8 mouse cellular contexts compared by ENCODE assay signal in genomic region chr2:25546811-25547491, GRCm38 (mm10). TPM values are rescaled to one million over a fixed set of nuclear protein-coding genes. Genes with fewer than 3 reads are reported as not detected.
A peak's percentile ranks its signal among the peaks of the same experiment; 100 is the strongest.
DNase-seq lines count a peak whose midpoint lies in the region; ATAC-seq and TF ChIP-seq lines count a peak whose summit lies in the region.

Gene Traf2, minus strand, starts transcription at chr2:25546940.

- H3K4me2 ChIP-seq in forebrain, embryonic 16.5 days (ENCODE audit: low read length): peak within 1 kb of the TSS; percentile 73
- H3K4me2 ChIP-seq in lung, embryonic 14.5 days: peak within 1 kb of the TSS; percentile 88

- peaks cover 5% of the 10 kb centered on the region; the same call in 1 of the 2 replicates for H3K27me3 ChIP-seq in G1E (ENCODE audit: insufficient read depth, low read length)
- no peaks in the 10 kb centered on the region for H3K27me3 ChIP-seq in forebrain, embryonic 16.5 days (replicated peaks; ENCODE audit: control insufficient read depth, insufficient read depth, low read length)
- no peaks in the 10 kb centered on the region for H3K27me3 ChIP-seq in lung, embryonic 14.5 days (ENCODE audit: insufficient read depth, low read length)
- H3K27me3 ChIP-seq in thymus, adult 2 months (ENCODE audit: control insufficient read depth, insufficient read depth, low read length): no peaks in the 10 kb centered on the region

- H3K4me1 ChIP-seq in G1E (ENCODE audit: insufficient read depth, low read depth, low read length): peaks cover 48% of the 10 kb centered on the region
- peaks cover 11% of the 10 kb centered on the region for H3K4me1 ChIP-seq in forebrain, embryonic 16.5 days (replicated peaks; ENCODE audit: control insufficient read depth, insufficient read depth, low read length)
- H3K4me1 ChIP-seq in lung, embryonic 14.5 days (ENCODE audit: insufficient read depth): 0 out of 2 replicates have a peak, but pooled peaks cover 9% of the 10 kb centered on the region
- peaks cover 7% of the 10 kb centered on the region; the same call in 1 of the 2 replicates for H3K4me1 ChIP-seq in olfactory bulb, adult 2 months (ENCODE audit: control insufficient read depth, insufficient read depth, low read length)
- peaks cover 64% of the 10 kb centered on the region for H3K4me1 ChIP-seq in thymus, adult 2 months (replicated peaks; ENCODE audit: control insufficient read depth, insufficient read depth, low read length)

- peaks cover 33% of the 10 kb centered on the region for H3K36me3 ChIP-seq in G1E (replicated peaks)
- no peaks in the 10 kb centered on the region for H3K36me3 ChIP-seq in forebrain, embryonic 16.5 days (ENCODE audit: control insufficient read depth, insufficient read depth)
- H3K36me3 ChIP-seq in lung, embryonic 14.5 days (ENCODE audit: insufficient read depth): 0 out of 2 replicates have a peak, but pooled peaks cover 6% of the 10 kb centered on the region
- H3K36me3 ChIP-seq in thymus, adult 2 months (ENCODE audit: control insufficient read depth, insufficient read depth, low read length): no peaks in the 10 kb centered on the region

- TF ChIP-seq POLR2A in olfactory bulb, adult 2 months (IDR thresholded peaks at IDR 0.05; ENCODE audit: insufficient read depth, low read depth, low read length): peak; percentile 40
- TF ChIP-seq POLR2A in thymus, adult 2 months (IDR thresholded peaks at IDR 0.05; ENCODE audit: control insufficient read depth, extremely low read depth, insufficient read depth, low read length, poor library complexity): peak; percentile 73

- no peaks in the 10 kb centered on the region for H3K9me3 ChIP-seq in G1E (replicated peaks)
- H3K9me3 ChIP-seq in forebrain, embryonic 16.5 days (ENCODE audit: control insufficient read depth, low read length): no peaks in the 10 kb centered on the region
- no peaks in the 10 kb centered on the region for H3K9me3 ChIP-seq in lung, embryonic 14.5 days (ENCODE audit: low read depth, low read length)

- ATAC-seq in G1E (ENCODE audit: extremely low read depth, insufficient number of reproducible peaks, low FRiP score, poor library complexity, severe bottlenecking): peak; percentile 100
- ATAC-seq in forebrain, embryonic 16.5 days: peak; percentile 100
- ATAC-seq in lung, embryonic 14.5 days (ENCODE audit: insufficient read depth): peak; percentile 100

- H3K27ac ChIP-seq in forebrain, embryonic 16.5 days (ENCODE audit: low read length): no peak within 1 kb of the TSS
- peak within 1 kb of the TSS; percentile 83 for H3K27ac ChIP-seq in layer of hippocampus, adult 2 months
- peak within 1 kb of the TSS; percentile 70; the same call in 1 of the 2 replicates for H3K27ac ChIP-seq in lung, embryonic 14.5 days (ENCODE audit: low read depth)
- H3K27ac ChIP-seq in olfactory bulb, adult 2 months (ENCODE audit: insufficient read depth, low read depth, low read length): peak within 1 kb of the TSS; percentile 37
- peak within 1 kb of the TSS; percentile 68 for H3K27ac ChIP-seq in thymus, adult 2 months (ENCODE audit: control insufficient read depth, insufficient read depth, low read length)

- 2% methylated on average over 47 of the region's 48 CpGs for WGBS in forebrain, embryonic 16.5 days
- 3% methylated on average over 48 of the region's 48 CpGs for WGBS in lung, embryonic 14.5 days
- 2% methylated on average over 48 of the region's 48 CpGs for WGBS in olfactory bulb, adult 2 months
- under 1% methylated on average over 48 of the region's 48 CpGs for WGBS in thymus, adult 2 months

- peak within 1 kb of the TSS; percentile 83 for H3K4me3 ChIP-seq in G1E (ENCODE audit: low read depth, low read length)
- H3K4me3 ChIP-seq in forebrain, embryonic 16.5 days (replicated peaks; ENCODE audit: low read length): peak within 1 kb of the TSS; percentile 77
- H3K4me3 ChIP-seq in layer of hippocampus, adult 2 months: peak within 1 kb of the TSS; percentile 69
- H3K4me3 ChIP-seq in lung, embryonic 14.5 days (ENCODE audit: low read depth, low read length): peak within 1 kb of the TSS; percentile 72
- H3K4me3 ChIP-seq in olfactory bulb, adult 2 months (ENCODE audit: insufficient read depth, low read depth, low read length): peak within 1 kb of the TSS; percentile 72
- H3K4me3 ChIP-seq in thymus, adult 2 months (ENCODE audit: control insufficient read depth, insufficient read depth, low read length): peak within 1 kb of the TSS; percentile 68

- DNase-seq in G1E (ENCODE audit: low spot score): peak; percentile 100
- DNase-seq in cerebellum, adult 18-20 months: peak; percentile 97 to 100
- peak; percentile 97 to 99 for DNase-seq in heart, postnatal 36 days
- peak; percentile 98 to 99 for DNase-seq in layer of hippocampus, adult 2 months (ENCODE audit: low spot score in 2 of 2)
- DNase-seq in lung, embryonic 14.5 days: peak; percentile 99
- DNase-seq in thymus, adult 2 months: peak; percentile 99

- intact Hi-C loops in heart, postnatal 36 days (cut with DNase I): no loop called here

- H3K9ac ChIP-seq in forebrain, embryonic 16.5 days (replicated peaks; ENCODE audit: low read depth, low read length): peak within 1 kb of the TSS; percentile 82
- peak within 1 kb of the TSS; percentile 74 for H3K9ac ChIP-seq in lung, embryonic 14.5 days

- no peak for TF ChIP-seq CTCF in G1E (IDR thresholded peaks at IDR 0.05; ENCODE audit: low read depth, low read length)
- no peak for TF ChIP-seq CTCF in layer of hippocampus, adult 2 months (conservative IDR thresholded peaks at IDR 0.05)
- TF ChIP-seq CTCF in lung, embryonic 14.5 days (IDR thresholded peaks at IDR 0.05; ENCODE audit: low read depth): no peak
- TF ChIP-seq CTCF in olfactory bulb, adult 2 months (IDR thresholded peaks at IDR 0.05; ENCODE audit: insufficient read depth, low read depth, low read length): no peak
- 0 out of 2 replicates have a peak, but pooled peaks have one; percentile 63 for TF ChIP-seq CTCF in thymus, adult 2 months (IDR thresholded peaks at IDR 0.05; ENCODE audit: borderline replicate concordance, control insufficient read depth, extremely low read depth, insufficient read depth, low read length, poor library complexity)

RNA-seq across cellular contexts. Expression of gene Traf2, which starts in this region (rescaled TPM):
- total RNA-seq in G1E (2014; fragmentation: Nextera tagmentation) (7.1 and 7.9 TPM in 2 replicates), G1E (2017) (18.1 and 19.1 TPM in 2 replicates)
- 5.4 and 7.8 TPM in 2 replicates for polyA plus RNA-seq in G1E (2012)
- 26.8 and 29.5 TPM in 2 replicates for polyA plus RNA-seq in forebrain, embryonic 16.5 days (2015; fragmentation: Nextera tagmentation; extraction: Ambion mirVana)
- 10 to 100 TPM; 14.3 to 14.6 TPM for total RNA-seq in heart, postnatal 36 days (2021)
- total RNA-seq in layer of hippocampus, adult 2 months (2021): 10 to 100 TPM; 10.9 to 12.0 TPM
- 34.8 and 35.3 TPM in 2 replicates for polyA plus RNA-seq in lung, embryonic 14.5 days (2014; fragmentation: Nextera tagmentation; extraction: Ambion mirVana)
- polyA plus RNA-seq in olfactory bulb, adult 2 months (2012; ENCODE audit: insufficient read depth, insufficient read length, low replicate concordance, missing spikeins): not detected in 2 replicates
- polyA plus RNA-seq in thymus, adult 2 months (2012; rRNA removed): 47.7 and 49.9 TPM in 2 replicates
